Mouse (Mus musculus) MEL (cell line): ENCODE measurements around the gene Auts2. TPM values are rescaled to one million over a fixed set of nuclear protein-coding genes. Genes with fewer than 3 reads are reported as not detected.

Experiments used
- DNase-seq: peaks from one replicate; pipeline ENCODE4 v3.0.0; 2011; ENCODE audit warnings: low read depth, low spot score
- H3K27ac ChIP-seq: 2 replicates; pipeline ENCODE4 v1.5.1; 2012; ENCODE audit warnings: low read depth, mild to moderate bottlenecking, control low read depth, low read length, moderate library complexity; ENCODE audit not compliant: control insufficient read depth
- H3K27me3 ChIP-seq, 2 experiments: fragments of 150-350 bp in 1 of 2; sonication (generic) in 1 of 2; 2 replicates each; pipeline ENCODE4 v1.6.1; 2012; ENCODE audit warnings: low read length in 2 of 2, mild to moderate bottlenecking in 2 of 2, improper control_type of control experiment in 1 of 2, moderate library complexity in 1 of 2; ENCODE audit not compliant: insufficient read depth in 2 of 2, control insufficient read depth in 1 of 2
- H3K36me3 ChIP-seq, 2 experiments: 2 replicates each; pipeline ENCODE4 v1.6.1; 2012 to 2014; ENCODE audit warnings: low read length in 2 of 2, improper control_type of control experiment in 1 of 2, inconsistent platforms in 1 of 2, mild to moderate bottlenecking in 1 of 2; ENCODE audit not compliant: insufficient read depth in 2 of 2, control insufficient read depth in 1 of 2
- H3K4me1 ChIP-seq, 2 experiments: fragments of 150-350 bp in 1 of 2; sonication (generic) in 1 of 2; 2 replicates each; pipeline ENCODE4 v1.6.1; 2012; ENCODE audit warnings: low read length in 2 of 2, improper control_type of control experiment in 1 of 2, mild to moderate bottlenecking in 1 of 2; ENCODE audit not compliant: insufficient read depth in 2 of 2, control insufficient read depth in 1 of 2
- H3K4me3 ChIP-seq, 2 experiments: fragments of 150-350 bp in 1 of 2; sonication (generic) in 1 of 2; 2 replicates each; pipeline ENCODE4 v1.5.1; 2012; ENCODE audit warnings: low read depth in 2 of 2, low read length in 2 of 2, mild to moderate bottlenecking in 2 of 2, moderate library complexity in 2 of 2, control low read depth in 1 of 2, improper control_type of control experiment in 1 of 2; ENCODE audit not compliant: control insufficient read depth in 1 of 2, insufficient read depth in 1 of 2
- H3K79me2 ChIP-seq: 2 replicates; pipeline ENCODE4 v1.6.1; 2012; ENCODE audit warnings: mild to moderate bottlenecking, low read length, moderate library complexity; ENCODE audit not compliant: control insufficient read depth, poor library complexity, insufficient read depth
- H3K9ac ChIP-seq: 2 replicates; pipeline ENCODE4 v1.6.1; 2012; ENCODE audit warnings: low read depth, mild to moderate bottlenecking, control low read depth, low read length, moderate library complexity; ENCODE audit not compliant: control insufficient read depth, poor library complexity, severe bottlenecking
- H3K9me3 ChIP-seq: fragments of 150-350 bp; sonication (generic); replicated peaks from 2 replicates; pipeline ENCODE4 v1.6.1; 2012; ENCODE audit warnings: mild to moderate bottlenecking, low read length, improper control_type of control experiment, moderate library complexity; ENCODE audit not compliant: insufficient read depth
- CHD2 ChIP-seq: IDR thresholded peaks from 2 replicates; pipeline ENCODE4 v1.6.1; 2011; ENCODE audit warnings: low read length, improper control_type of control experiment
- E2F4 ChIP-seq: IDR thresholded peaks from 2 replicates; pipeline ENCODE4 v1.6.1; 2011; ENCODE audit warnings: low read depth, low read length, improper control_type of control experiment, borderline replicate concordance
- ELF1 ChIP-seq: IDR thresholded peaks from 2 replicates; pipeline ENCODE4 v1.6.1; 2014; ENCODE audit warnings: low read depth, mild to moderate bottlenecking, inconsistent platforms, low read length, improper control_type of control experiment, moderate library complexity
- HCFC1 ChIP-seq: IDR thresholded peaks from 2 replicates; pipeline ENCODE4 v1.6.1; 2012; ENCODE audit warnings: low read depth, mild to moderate bottlenecking, inconsistent platforms, low read length, improper control_type of control experiment, moderate library complexity
- MAX ChIP-seq: IDR thresholded peaks from 2 replicates; pipeline ENCODE4 v1.6.1; 2011; ENCODE audit warnings: low read length, improper control_type of control experiment
- MXI1 ChIP-seq: IDR thresholded peaks from 2 replicates; pipeline ENCODE4 v1.6.1; 2011; ENCODE audit warnings: mild to moderate bottlenecking, low read depth, low read length, improper control_type of control experiment
- NELFE ChIP-seq: IDR thresholded peaks from 2 replicates; pipeline ENCODE4 v1.6.1; 2011; ENCODE audit warnings: low read depth, low read length, improper control_type of control experiment
- POLR2A ChIP-seq, 2 experiments: IDR thresholded peaks; 2 replicates each; pipeline ENCODE4 v1.6.1; 2011 to 2012; ENCODE audit warnings: low read length in 2 of 2, mild to moderate bottlenecking in 2 of 2, control low read depth in 1 of 2, improper control_type of control experiment in 1 of 2, low read depth in 1 of 2, moderate library complexity in 1 of 2; ENCODE audit not compliant: control insufficient read depth in 1 of 2, insufficient read depth in 1 of 2, poor library complexity in 1 of 2
- TCF12 ChIP-seq: IDR thresholded peaks from 2 replicates; pipeline ENCODE4 v1.6.1; 2014; ENCODE audit warnings: low read depth, mild to moderate bottlenecking, inconsistent platforms, low read length, improper control_type of control experiment, moderate library complexity
- polyA plus RNA-seq, 2 experiments: library from polyadenylated mRNA; stranded (reverse) in 1 of 2; unstranded in 1 of 2; fragments of >175 nt in 1 of 2; fragments of >200 nt in 1 of 2; gene quantifications; 2 replicates each; pipeline versions ENCODE4 v1.2.1 to v1.2.4; 2012; ENCODE audit warnings: low replicate concordance in 2 of 2, low read depth in 1 of 2; ENCODE audit not compliant: insufficient read length in 2 of 2, insufficient read depth in 1 of 2, missing spikeins in 1 of 2
- total RNA-seq: library from RNA; depleted of rRNA; stranded (reverse); fragments of 300-350 nt; gene quantifications from 2 replicates; pipeline ENCODE4 v1.2.3, GENCODE M21; 2012

The Auts2 gene
- total and polyA plus RNA-seq, 3 experiments: not detected

DNA sequence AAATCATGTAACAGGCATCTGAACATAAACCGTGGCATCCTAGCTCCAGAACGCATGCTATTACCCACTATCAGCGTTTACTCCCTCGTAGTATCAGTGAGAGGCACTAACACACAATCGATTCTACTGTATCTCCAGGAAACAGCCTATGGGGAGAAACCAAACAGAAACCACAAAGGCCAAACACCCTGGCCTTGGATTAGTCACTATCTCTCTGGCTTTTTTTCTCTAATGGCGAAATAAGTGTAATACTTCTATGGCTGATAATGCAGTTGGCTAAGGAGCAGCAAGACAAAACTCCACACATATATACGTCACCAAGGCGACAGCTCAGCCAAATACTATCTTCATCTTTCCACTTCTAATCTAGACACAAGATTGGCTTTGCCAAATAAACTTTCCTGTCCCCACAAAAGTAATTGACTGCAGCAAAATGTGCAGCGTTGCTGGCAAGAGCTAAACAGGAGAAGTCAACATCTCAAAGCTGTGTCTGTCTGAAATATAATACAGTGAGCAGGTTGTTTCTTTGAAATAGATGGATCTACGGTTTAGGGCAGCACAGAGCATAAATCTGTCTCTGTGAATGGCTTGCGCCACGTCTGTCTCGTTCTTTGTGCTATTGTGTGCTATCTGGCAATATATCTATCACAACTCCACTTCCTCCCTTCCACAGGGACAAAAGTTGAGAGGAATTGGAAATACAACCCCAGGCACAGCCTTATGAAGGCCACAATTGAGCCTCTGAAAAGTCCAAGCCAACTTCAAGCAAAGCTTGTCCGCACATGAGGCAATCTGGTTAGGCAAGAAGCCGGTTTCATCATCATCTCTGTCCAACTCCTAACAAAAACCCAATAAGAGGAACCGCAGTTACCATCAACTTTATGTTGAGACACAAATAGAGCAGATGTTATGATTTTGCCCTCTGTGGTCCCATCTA lies 76.4 kb downstream of the Auts2 start:
- H3K27me3 ChIP-seq: no peaks in the 10 kb centered on the region
- H3K4me3 ChIP-seq: no peak overlapping the region
- H3K27ac ChIP-seq: no peak overlapping the region
- H3K79me2 ChIP-seq: no peaks in the 10 kb centered on the region
- H3K9ac ChIP-seq: no peak overlapping the region
- no peaks in the 10 kb centered on the region for H3K9me3 ChIP-seq
- no peak for DNase-seq
- TF ChIP-seq TCF12 (0 out of 2 replicates have a peak, but pooled peaks have one; percentile 13), POLR2A (IDR thresholded peaks at IDR 0.05; ENCODE audit: control insufficient read depth in 1 of 2, insufficient read depth in 1 of 2, low read depth in 1 of 2, low read length in 2 of 2, poor library complexity in 1 of 2) (no peak), E2F4 (no peak)
- H3K4me1 ChIP-seq: no peaks in the 10 kb centered on the region
- no peaks in the 10 kb centered on the region for H3K36me3 ChIP-seq

- Histone ChIP-seq H3K9me3 (no peaks in the 10 kb centered on the region), H3K4me3 (no peak overlapping the region), H3K27ac (no peak overlapping the region), H3K4me1 (no peaks in the 10 kb centered on the region), H3K27me3 (no peaks in the 10 kb centered on the region), H3K79me2 (no peaks in the 10 kb centered on the region), H3K36me3 (no peaks in the 10 kb centered on the region), H3K9ac (no peak overlapping the region)
- no peak for DNase-seq
- no peak for TF ChIP-seq MXI1
- TF ChIP-seq HCFC1: no peak
- TF ChIP-seq CHD2: no peak
- TF ChIP-seq ELF1: no peak
- no peak for TF ChIP-seq MAX
Observed at GRCm38 (mm10) chr5:132462560-132462959, 80.6 kb downstream of the Auts2 start.

DNA sequence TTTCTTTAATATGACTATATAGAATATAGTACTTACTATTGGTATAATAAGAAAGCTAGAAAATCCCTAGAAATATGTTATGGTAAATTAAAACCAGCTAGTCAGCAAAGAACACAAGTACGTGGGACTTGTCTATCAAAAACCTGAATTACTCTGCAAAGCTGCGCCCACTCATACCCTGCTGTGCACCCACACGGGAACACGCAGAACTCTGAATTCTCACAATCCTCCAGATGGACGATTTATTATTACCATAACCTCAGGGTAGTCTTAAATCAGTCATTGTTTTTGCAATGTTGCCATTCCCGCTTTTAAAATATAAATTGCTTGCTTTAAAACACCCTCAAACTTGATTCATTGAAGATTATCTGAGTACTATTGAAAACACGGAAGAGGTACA lies 84.6 kb downstream of the Auts2 start:
- no peak for DNase-seq
- H3K27me3 ChIP-seq: no peaks in the 10 kb centered on the region
- no peak overlapping the region for H3K27ac ChIP-seq
- H3K79me2 ChIP-seq: no peaks in the 10 kb centered on the region
- no peaks in the 10 kb centered on the region for H3K9me3 ChIP-seq
- no peak overlapping the region for H3K9ac ChIP-seq
- no peak overlapping the region for H3K4me3 ChIP-seq
- no peaks in the 10 kb centered on the region for H3K36me3 ChIP-seq
- H3K4me1 ChIP-seq: no peaks in the 10 kb centered on the region
- TF ChIP-seq NELFE (no peak), E2F4 (no peak)
